Mouse (Mus musculus) megakaryocyte, adult 5-6 weeks (primary cell): ENCODE measurements around the gene Spindoc. TPM values are rescaled to one million over a fixed set of nuclear protein-coding genes. Genes with fewer than 3 reads are reported as not detected.

Experiments
- ATAC-seq: 2 replicates; pipeline ENCODE4 v1.8.0; 2016; ENCODE audit warnings: mild to moderate bottlenecking, inconsistent platforms; ENCODE audit not compliant: poor library complexity, severe bottlenecking
- total RNA-seq, 2 experiments: library from RNA; stranded (forward) in 1 of 2; stranded (reverse) in 1 of 2; fragments of 153-499, 151-499 nt in 1 of 2; fragments of 221-1000, 200-1000 nt in 1 of 2; gene quantifications; 2 replicates each; pipeline versions ENCODE4 v1.2.3 to v1.2.4; 2015 to 2017

Spindoc gene
- total RNA-seq (2015), result 6.8 and 9.4 TPM in 2 replicates
- 5.8 and 9.0 TPM in 2 replicates for total RNA-seq (2017)

GRCm38 (mm10) chr19:7382903-7383865, at the start of gene Spindoc:
Gene Spindoc, minus strand, starts transcription at chr19:7382994.
- ATAC-seq, result peak; percentile 96

DNA sequence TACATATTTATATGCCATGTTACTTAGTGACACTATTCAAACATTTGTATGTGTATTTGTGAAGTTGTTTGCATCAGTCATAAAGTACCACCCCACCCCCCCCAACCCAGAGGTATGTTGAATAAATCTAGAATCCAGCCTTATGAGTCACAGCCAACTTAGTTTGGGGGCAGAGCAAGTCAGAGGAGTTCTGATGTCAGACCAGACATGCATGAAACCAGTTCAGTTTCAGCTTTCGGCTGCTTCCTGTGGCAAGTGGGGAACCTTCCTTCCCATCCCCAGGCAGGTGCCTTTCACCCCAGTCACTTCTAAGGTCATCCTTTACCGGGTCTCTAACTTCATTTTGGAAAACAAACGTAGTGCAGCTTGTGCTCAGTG, 42.6 kb upstream of the Spindoc start:
- ATAC-seq, result no peak

- no peak for ATAC-seq
Measured at GRCm38 (mm10) chr19:7424590-7425397, 42.0 kb upstream of the Spindoc start.

- ATAC-seq, result no peak
Measured at GRCm38 (mm10) chr19:7424131-7424530, 41.3 kb upstream of the Spindoc start.

- ATAC-seq, result no peak
Measured at GRCm38 (mm10) chr19:7423656-7424030, 40.8 kb upstream of the Spindoc start.

- ATAC-seq, result no peak
Measured at GRCm38 (mm10) chr19:7423028-7423655, 40.3 kb upstream of the Spindoc start.

GRCm38 (mm10) chr19:7422656-7423027, 39.8 kb upstream of the Spindoc start:
- no peak for ATAC-seq

GRCm38 (mm10) chr19:7421602-7422591, 39.1 kb upstream of the Spindoc start:
- no peak for ATAC-seq

DNA sequence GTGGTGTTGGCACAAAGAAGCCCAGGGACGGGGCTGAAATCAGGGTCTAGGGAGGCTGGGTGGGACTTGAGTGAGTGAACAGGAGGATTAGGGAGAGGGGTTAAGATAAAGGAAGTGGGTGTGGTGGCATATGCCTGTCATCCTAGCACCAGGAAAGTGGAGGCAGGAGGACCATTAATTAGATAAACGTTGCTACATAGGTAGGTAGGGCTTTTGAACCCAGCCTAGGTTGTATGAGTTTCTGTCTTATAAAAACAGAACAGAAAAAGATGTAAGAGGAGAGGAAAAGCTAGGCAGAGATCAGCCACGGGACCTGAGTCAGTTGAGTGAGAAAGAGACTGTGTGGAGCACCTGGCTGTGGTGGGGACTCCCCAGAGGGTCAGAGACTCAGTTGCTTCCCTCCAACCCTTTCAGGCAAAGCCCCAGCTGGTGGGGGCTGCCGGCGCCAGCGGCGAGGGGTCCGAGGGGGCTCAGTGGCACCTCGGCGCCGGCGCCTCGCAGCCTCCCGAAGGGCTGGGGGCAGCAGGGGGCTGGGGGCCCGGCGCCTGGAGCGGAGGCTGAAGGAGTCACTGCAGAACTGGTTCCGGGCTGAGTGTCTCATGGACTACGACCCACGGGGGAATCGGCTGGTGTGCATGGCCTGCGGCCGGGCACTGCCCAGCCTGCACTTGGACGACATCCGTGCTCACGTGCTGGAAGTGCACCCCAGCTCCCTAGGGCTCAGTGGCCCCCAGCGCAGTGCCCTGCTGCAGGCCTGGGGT, 38.2 kb upstream of the Spindoc start:
- ATAC-seq, result no peak

GRCm38 (mm10) chr19:7420108-7420507, 37.3 kb upstream of the Spindoc start:
- ATAC-seq, result no peak

- ATAC-seq, result no peak
Measured at GRCm38 (mm10) chr19:7419134-7419533, 36.3 kb upstream of the Spindoc start.

- ATAC-seq, result peak; percentile 83
Measured at GRCm38 (mm10) chr19:7417911-7418849, 35.4 kb upstream of the Spindoc start.

- ATAC-seq, result no peak
Measured at GRCm38 (mm10) chr19:7416834-7417735, 34.3 kb upstream of the Spindoc start, which contains the start of gene 2700081O15Rik. Gene 2700081O15Rik, plus strand, starts transcription at chr19:7417625.

DNA sequence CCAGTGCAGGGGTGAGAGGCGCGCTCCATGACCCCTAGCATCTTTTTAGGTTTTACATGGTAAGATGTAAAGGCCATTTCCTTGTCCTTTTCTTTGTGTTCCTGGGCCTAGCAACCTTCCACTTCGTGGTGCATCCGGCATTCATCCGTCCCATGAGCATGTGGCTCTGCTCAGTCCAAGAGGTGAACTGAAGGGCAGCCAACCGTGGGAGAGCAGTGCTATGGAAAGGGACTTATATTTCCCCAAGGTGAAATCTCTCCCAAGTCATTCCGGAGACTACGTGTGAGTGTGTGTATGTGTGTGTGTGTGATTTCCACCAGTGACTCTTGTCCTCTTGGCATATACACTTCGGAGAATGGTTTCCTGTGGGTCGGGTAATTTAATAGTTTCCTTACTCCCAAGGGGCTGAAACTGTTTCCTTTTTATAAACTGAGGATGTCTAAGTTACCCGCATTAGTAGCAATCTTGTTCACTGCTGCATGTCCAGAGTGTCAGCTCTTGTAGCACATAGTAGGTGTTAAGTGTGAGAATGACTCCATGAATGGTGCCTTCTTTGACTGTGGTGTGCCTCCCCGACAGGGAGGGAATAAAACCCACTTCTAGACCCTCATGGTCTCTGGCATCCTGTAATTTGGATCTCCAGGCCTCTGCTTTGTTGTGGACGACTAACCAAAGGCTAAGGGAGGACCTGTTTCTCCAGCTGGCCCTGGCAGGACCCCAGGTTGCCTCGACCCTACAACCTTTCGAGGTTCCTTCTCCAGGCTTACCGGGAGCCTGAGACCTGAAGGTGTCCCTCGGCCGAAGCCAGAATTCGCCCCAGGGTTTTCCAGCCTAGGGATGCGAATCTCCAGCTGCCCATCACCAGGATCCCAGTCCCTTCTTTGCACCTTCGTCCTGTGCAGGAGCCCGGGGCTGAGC, 33.4 kb upstream of the Spindoc start:
- no peak for ATAC-seq

- ATAC-seq, result no peak
Measured at GRCm38 (mm10) chr19:7412361-7412760, 29.6 kb upstream of the Spindoc start.

GRCm38 (mm10) chr19:7404623-7405229, 21.9 kb upstream of the Spindoc start:
- no peak for ATAC-seq
